ENCODE assay signal across 14 mouse cellular contexts in genomic region chr2:128549561-128549960, GRCm38 (mm10). TPM values are rescaled to one million over a fixed set of nuclear protein-coding genes. Genes with fewer than 3 reads are reported as not detected.
A peak's percentile ranks its signal among the peaks of the same experiment; 100 is the strongest.
DNase-seq lines count a peak whose midpoint lies in the region; ATAC-seq and TF ChIP-seq lines count a peak whose summit lies in the region.
"Had no signal": no experiment of that assay in that cellular context is flagged by ENCODE, and none has a peak within 500 bp of the region (broad histone marks: within the 10 kb centered on the region; RNA-seq: fewer than 3 reads in every experiment).

No protein-coding gene starts in this region.

- H3K4me3 ChIP-seq in heart, postnatal 0 days (ENCODE audit: low read depth, low read length) = no peak overlapping the region
- no peak overlapping the region for H3K4me3 ChIP-seq in neural tube, embryonic 15.5 days (replicated peaks)
- no peak overlapping the region for H3K4me3 ChIP-seq in limb, embryonic 10.5 days

- H3K36me3 ChIP-seq in heart, postnatal 0 days (replicated peaks; ENCODE audit: control insufficient read depth, insufficient read depth, low read length) = no peaks in the 10 kb centered on the region
- no peaks in the 10 kb centered on the region for H3K36me3 ChIP-seq in neural tube, embryonic 15.5 days
- no peaks in the 10 kb centered on the region for H3K36me3 ChIP-seq in limb, embryonic 10.5 days

- no peaks in the 10 kb centered on the region for H3K27me3 ChIP-seq in heart, postnatal 0 days (ENCODE audit: control insufficient read depth, insufficient read depth, low read length)
- H3K27me3 ChIP-seq in neural tube, embryonic 15.5 days (replicated peaks) = no peaks in the 10 kb centered on the region
- no peaks in the 10 kb centered on the region for H3K27me3 ChIP-seq in limb, embryonic 10.5 days (ENCODE audit: low read depth, poor library complexity, severe bottlenecking)

- H3K4me2 ChIP-seq in heart, postnatal 0 days (ENCODE audit: low read depth, low read length) = no peak overlapping the region
- H3K4me2 ChIP-seq in neural tube, embryonic 15.5 days = no peak overlapping the region; the same call in 1 of the 2 replicates

- 13% methylated on average over 7 of the region's 7 CpGs for WGBS in heart, postnatal 0 days
- 36% methylated on average over 7 of the region's 7 CpGs for WGBS in neural tube, embryonic 15.5 days
- WGBS in limb, embryonic 10.5 days = 38% methylated on average over 7 of the region's 7 CpGs

- TF ChIP-seq EP300 in heart, postnatal 0 days (IDR thresholded peaks at IDR 0.05; ENCODE audit: low read depth) = no peak

- H3K9me3 ChIP-seq in heart, postnatal 0 days (replicated peaks; ENCODE audit: control insufficient read depth, low read length) = no peaks in the 10 kb centered on the region
- no peaks in the 10 kb centered on the region for H3K9me3 ChIP-seq in neural tube, embryonic 15.5 days (replicated peaks)
- no peaks in the 10 kb centered on the region for H3K9me3 ChIP-seq in limb, embryonic 10.5 days (replicated peaks)

- intact Hi-C loops in heart, postnatal 25 days (cut with DNase I) = no loop called here

- H3K27ac ChIP-seq in heart, postnatal 0 days (ENCODE audit: low read depth) = no peak overlapping the region
- no peak overlapping the region for H3K27ac ChIP-seq in neural tube, embryonic 15.5 days (replicated peaks)
- H3K27ac ChIP-seq in limb, embryonic 10.5 days = 0 out of 2 replicates have a peak overlapping the region, but pooled peaks have one; percentile 58

- no peak overlapping the region for H3K9ac ChIP-seq in heart, postnatal 0 days (replicated peaks; ENCODE audit: low read depth, low read length)
- no peak overlapping the region for H3K9ac ChIP-seq in neural tube, embryonic 15.5 days (replicated peaks)

- no peak for TF ChIP-seq CTCF in heart, postnatal 0 days (IDR thresholded peaks at IDR 0.05; ENCODE audit: low read depth)

- H3K4me1 ChIP-seq in heart, postnatal 0 days (ENCODE audit: control insufficient read depth, insufficient read depth) = peaks cover 4% of the 10 kb centered on the region; the same call in 1 of the 2 replicates
- H3K4me1 ChIP-seq in neural tube, embryonic 15.5 days = peaks cover 11% of the 10 kb centered on the region
- peaks cover 30% of the 10 kb centered on the region for H3K4me1 ChIP-seq in limb, embryonic 10.5 days

- ATAC-seq in heart, postnatal 0 days (ENCODE audit: insufficient read depth, low read depth) = peak; percentile 51; the same call in 1 of the 2 replicates
- ATAC-seq in neural tube, embryonic 15.5 days (ENCODE audit: low FRiP score) = no peak

- no peak for DNase-seq in heart, postnatal 0 days (ENCODE audit: low spot score)
- DNase-seq in heart, postnatal 25 days (ENCODE audit: low spot score) = no peak
- peak; percentile 25 for DNase-seq in neural tube, embryonic 10.5 days (ENCODE audit: extremely low spot score, low spot score)
- DNase-seq in limb, embryonic 10.5 days (ENCODE audit: low spot score) = no peak
- no peak for DNase-seq in urinary bladder, postnatal 10 days (ENCODE audit: low spot score)
- no peak for DNase-seq in urinary bladder, adult 2 months (ENCODE audit: low spot score)
- DNase-seq: cerebellum, adult 2 months; right cerebral cortex, postnatal 25 days had no signal

RNA-seq across cellular contexts. Expression of gene Spdye4c, which starts 41.4 kb away (rescaled TPM):
- total RNA-seq in heart, postnatal 0 days (2014; rRNA removed; ENCODE audit: low replicate concordance) = not detected in 2 replicates
- not detected in 2 replicates for polyA plus RNA-seq in heart, postnatal 0 days (2015; fragmentation: Nextera tagmentation; extraction: Ambion mirVana)
- total RNA-seq in heart, postnatal 25 days (2021) = not detected
- polyA plus RNA-seq in neural tube, embryonic 15.5 days (2015; fragmentation: Nextera tagmentation; extraction: Ambion mirVana) = not detected in 2 replicates
- polyA plus RNA-seq in limb, embryonic 10.5 days (2016; fragmentation: Nextera tagmentation; extraction: Ambion mirVana) = not detected in 2 replicates
- polyA plus RNA-seq in urinary bladder, adult 2 months (2012; rRNA removed) = not detected in 2 replicates
- total RNA-seq: ES-E14; left cerebral cortex, postnatal 25 days had no signal
- polyA plus RNA-seq: cerebellum, adult 2 months; hindbrain, embryonic 11.5 days; large intestine, adult 2 months; neural tube, embryonic 11.5 days had no signal
